Mouse (Mus musculus) CH12.LX (cell line): ENCODE measurements around the gene Gm49325. TPM values are rescaled to one million over a fixed set of nuclear protein-coding genes. Genes with fewer than 3 reads are reported as not detected.

Experiments
- DNase-seq: peaks from one replicate; pipeline ENCODE4 v3.0.0-alpha.2; 2013; ENCODE audit errors: extremely low read depth
- H3K27ac ChIP-seq: 2 replicates; pipeline ENCODE4 v1.5.1; 2012; ENCODE audit warnings: low read depth, mild to moderate bottlenecking, control low read depth, moderate library complexity; ENCODE audit not compliant: insufficient read depth
- H3K27me3 ChIP-seq: replicated peaks from 2 replicates; pipeline ENCODE3; 2012; ENCODE audit warnings: inconsistent platforms
- H3K36me3 ChIP-seq, 2 experiments: replicated peaks in 1 of 2; 2 replicates each; pipeline versions ENCODE3 to v1.6.1; 2012; ENCODE audit warnings: inconsistent platforms in 1 of 2, low read length in 1 of 2, mild to moderate bottlenecking in 1 of 2, mixed read lengths in 1 of 2, moderate library complexity in 1 of 2; ENCODE audit not compliant: control insufficient read depth in 1 of 2, insufficient read depth in 1 of 2
- H3K4me1 ChIP-seq, 2 experiments: 2 replicates each; pipeline ENCODE4 v1.6.1; 2012; ENCODE audit warnings: inconsistent platforms in 1 of 2, moderate library complexity in 1 of 2; ENCODE audit not compliant: insufficient read depth in 2 of 2, control insufficient read depth in 1 of 2
- H3K4me2 ChIP-seq: 2 replicates; pipeline ENCODE4 v1.6.1; 2012; ENCODE audit warnings: low read depth, mild to moderate bottlenecking, control low read depth; ENCODE audit not compliant: poor library complexity, insufficient read depth, severe bottlenecking
- H3K4me3 ChIP-seq, 3 experiments: fragments of 150-350 bp in 1 of 3; sonication (generic) in 1 of 3; replicated peaks in 1 of 3; 2 replicates each; pipeline versions ENCODE3 to v1.5.1; 2011 to 2012; ENCODE audit warnings: low read depth in 2 of 3, low read length in 2 of 3, mild to moderate bottlenecking in 2 of 3, moderate library complexity in 2 of 3, control low read depth in 1 of 3, improper control_type of control experiment in 1 of 3, inconsistent platforms in 1 of 3, mixed read lengths in 1 of 3; ENCODE audit not compliant: poor library complexity in 1 of 3
- H3K79me2 ChIP-seq: replicated peaks from 2 replicates; pipeline ENCODE4 v1.6.1; 2012; ENCODE audit warnings: mild to moderate bottlenecking, moderate library complexity; ENCODE audit not compliant: control insufficient read depth, poor library complexity, insufficient read depth, severe bottlenecking; ENCODE audit errors: extremely low read depth
- H3K9ac ChIP-seq: 2 replicates; pipeline ENCODE4 v1.6.1; 2012; ENCODE audit warnings: low read depth, mild to moderate bottlenecking, control low read depth, moderate library complexity; ENCODE audit not compliant: insufficient read depth
- H3K9me3 ChIP-seq: replicated peaks from 2 replicates; pipeline ENCODE3; 2012; ENCODE audit warnings: low read length, inconsistent platforms, mixed read lengths
- BHLHE40 ChIP-seq: IDR thresholded peaks from 2 replicates; pipeline ENCODE4 v1.6.1; 2011; ENCODE audit warnings: mild to moderate bottlenecking, low read depth, low read length, improper control_type of control experiment
- CHD1 ChIP-seq: IDR thresholded peaks from 2 replicates; pipeline ENCODE4 v1.6.1; 2012; ENCODE audit warnings: low read depth, low read length, improper control_type of control experiment, inconsistent platforms
- CHD2 ChIP-seq: IDR thresholded peaks from 2 replicates; pipeline ENCODE4 v1.6.1; 2011; ENCODE audit warnings: low read length, improper control_type of control experiment
- CTCF ChIP-seq, 2 experiments: IDR thresholded peaks in 1 of 2; conservative IDR thresholded peaks in 1 of 2; 2 replicates each; pipeline ENCODE4 v1.5.1; 2011 to 2012; ENCODE audit warnings: low read depth in 2 of 2, low read length in 2 of 2, improper control_type of control experiment in 1 of 2, inconsistent platforms in 1 of 2, mild to moderate bottlenecking in 1 of 2, moderate library complexity in 1 of 2
- E2F4 ChIP-seq: IDR thresholded peaks from 2 replicates; pipeline ENCODE4 v1.6.1; 2011; ENCODE audit warnings: low read depth, low read length, improper control_type of control experiment; ENCODE audit not compliant: insufficient replicate concordance
- ELF1 ChIP-seq: IDR thresholded peaks from 2 replicates; pipeline ENCODE4 v1.6.1; 2014; ENCODE audit warnings: low read depth, mild to moderate bottlenecking, inconsistent platforms, low read length, improper control_type of control experiment
- EP300 ChIP-seq: IDR thresholded peaks from 2 replicates; pipeline ENCODE4 v1.6.1; 2011; ENCODE audit warnings: low read length, improper control_type of control experiment
- ETS1 ChIP-seq: conservative IDR thresholded peaks from 2 replicates; pipeline ENCODE4 v1.6.1; 2012; ENCODE audit warnings: low read depth, mild to moderate bottlenecking, inconsistent platforms, low read length, improper control_type of control experiment, moderate library complexity
- GABPA ChIP-seq: IDR thresholded peaks from 2 replicates; pipeline ENCODE4 v1.6.1; 2012; ENCODE audit warnings: low read depth, low read length, improper control_type of control experiment, inconsistent platforms; ENCODE audit not compliant: insufficient replicate concordance
- HCFC1 ChIP-seq: IDR thresholded peaks from 2 replicates; pipeline ENCODE4 v1.6.1; 2012; ENCODE audit warnings: low read depth, mild to moderate bottlenecking, inconsistent platforms, low read length, improper control_type of control experiment
- IRF4 ChIP-seq: IDR thresholded peaks from 2 replicates; pipeline ENCODE4 v1.6.1; 2014; ENCODE audit warnings: low read depth, mild to moderate bottlenecking, inconsistent platforms, low read length, improper control_type of control experiment
- JUN ChIP-seq: IDR thresholded peaks from 2 replicates; pipeline ENCODE4 v1.6.1; 2011; ENCODE audit warnings: low read depth, mild to moderate bottlenecking, low read length, improper control_type of control experiment, moderate library complexity; ENCODE audit not compliant: insufficient read depth
- JUND ChIP-seq: conservative IDR thresholded peaks from 2 replicates; pipeline ENCODE4 v1.6.1; 2011; ENCODE audit warnings: low read depth, low read length, improper control_type of control experiment
- KAT2A ChIP-seq: IDR thresholded peaks from 2 replicates; pipeline ENCODE4 v1.6.1; 2012; ENCODE audit warnings: low read length, improper control_type of control experiment, inconsistent platforms; ENCODE audit not compliant: insufficient replicate concordance
- MAFK ChIP-seq: IDR thresholded peaks from 2 replicates; pipeline ENCODE4 v1.6.1; 2011; ENCODE audit warnings: low read length, improper control_type of control experiment; ENCODE audit not compliant: insufficient replicate concordance
- MAX ChIP-seq: IDR thresholded peaks from 2 replicates; pipeline ENCODE4 v1.6.1; 2011; ENCODE audit warnings: low read length, improper control_type of control experiment
- MAZ ChIP-seq: IDR thresholded peaks from 2 replicates; pipeline ENCODE4 v1.6.1; 2012; ENCODE audit warnings: low read depth, mild to moderate bottlenecking, inconsistent platforms, low read length, improper control_type of control experiment, moderate library complexity
- MEF2A ChIP-seq: IDR thresholded peaks from 2 replicates; pipeline ENCODE4 v1.6.1; 2014; ENCODE audit warnings: low read depth, mild to moderate bottlenecking, inconsistent platforms, low read length, improper control_type of control experiment, borderline replicate concordance
- MXI1 ChIP-seq: IDR thresholded peaks from 2 replicates; pipeline ENCODE4 v1.6.1; 2011; ENCODE audit warnings: mild to moderate bottlenecking, low read depth, low read length, improper control_type of control experiment
- MYC ChIP-seq: IDR thresholded peaks from 2 replicates; pipeline ENCODE4 v1.6.1; 2011; ENCODE audit warnings: low read depth, mild to moderate bottlenecking, improper control_type of control experiment, low read length
- NELFE ChIP-seq: IDR thresholded peaks from 2 replicates; pipeline ENCODE4 v1.6.1; 2011; ENCODE audit warnings: low read depth, low read length, improper control_type of control experiment
- NRF1 ChIP-seq: IDR thresholded peaks from 2 replicates; pipeline ENCODE4 v1.6.1; 2014; ENCODE audit warnings: low read depth, mild to moderate bottlenecking, inconsistent platforms, low read length, improper control_type of control experiment, moderate library complexity
- PAX5 ChIP-seq: IDR thresholded peaks from 2 replicates; pipeline ENCODE4 v1.6.1; 2012; ENCODE audit warnings: low read length, inconsistent platforms, mixed read lengths
- POLR2A ChIP-seq: IDR thresholded peaks from 2 replicates; pipeline ENCODE4 v1.6.1; 2011; ENCODE audit warnings: low read depth, mild to moderate bottlenecking, improper control_type of control experiment, low read length
- POLR2AphosphoS2 ChIP-seq: IDR thresholded peaks from 2 replicates; pipeline ENCODE4 v1.6.1; 2011; ENCODE audit warnings: low read depth, low read length, improper control_type of control experiment
- RAD21 ChIP-seq: IDR thresholded peaks from 2 replicates; pipeline ENCODE4 v1.6.1; 2011; ENCODE audit warnings: low read depth, mild to moderate bottlenecking, low read length, improper control_type of control experiment, moderate library complexity
- RCOR1 ChIP-seq: conservative IDR thresholded peaks from 2 replicates; pipeline ENCODE4 v1.6.1; 2012; ENCODE audit warnings: low read depth, mild to moderate bottlenecking, inconsistent platforms, low read length, improper control_type of control experiment
- SIN3A ChIP-seq: IDR thresholded peaks from 2 replicates; pipeline ENCODE4 v1.6.1; 2012; ENCODE audit warnings: low read length, improper control_type of control experiment, inconsistent platforms
- SMC3 ChIP-seq: IDR thresholded peaks from 2 replicates; pipeline ENCODE4 v1.6.1; 2011; ENCODE audit warnings: low read depth, low read length, improper control_type of control experiment
- TBP ChIP-seq: conservative IDR thresholded peaks from 2 replicates; pipeline ENCODE4 v1.6.1; 2011; ENCODE audit warnings: low read depth, low read length, improper control_type of control experiment
- TCF12 ChIP-seq: IDR thresholded peaks from 2 replicates; pipeline ENCODE4 v1.6.1; 2014; ENCODE audit warnings: low read depth, mild to moderate bottlenecking, inconsistent platforms, low read length, improper control_type of control experiment
- UBTF ChIP-seq: IDR thresholded peaks from 2 replicates; pipeline ENCODE4 v1.6.1; 2012; ENCODE audit warnings: low read depth, mild to moderate bottlenecking, inconsistent platforms, low read length, improper control_type of control experiment, moderate library complexity
- USF1 ChIP-seq: IDR thresholded peaks from 2 replicates; pipeline ENCODE4 v1.6.1; 2014; ENCODE audit warnings: low read depth, mild to moderate bottlenecking, inconsistent platforms, low read length, improper control_type of control experiment
- USF2 ChIP-seq: conservative IDR thresholded peaks from 2 replicates; pipeline ENCODE4 v1.6.1; 2011; ENCODE audit warnings: low read depth, low read length, improper control_type of control experiment
- ZC3H11A ChIP-seq: IDR thresholded peaks from 2 replicates; pipeline ENCODE4 v1.6.1; 2012; ENCODE audit warnings: low read depth, mild to moderate bottlenecking, inconsistent platforms, low read length, improper control_type of control experiment
- ZKSCAN1 ChIP-seq: IDR thresholded peaks from 2 replicates; pipeline ENCODE4 v1.6.1; 2012; ENCODE audit warnings: low read depth, inconsistent platforms, low read length, improper control_type of control experiment, borderline replicate concordance
- ZMIZ1 ChIP-seq: IDR thresholded peaks from 2 replicates; pipeline ENCODE4 v1.6.1; 2012; ENCODE audit warnings: low read depth, mild to moderate bottlenecking, inconsistent platforms, low read length, improper control_type of control experiment
- ZNF384 ChIP-seq: IDR thresholded peaks from 2 replicates; pipeline ENCODE4 v1.6.1; 2012; ENCODE audit warnings: low read depth, low read length, improper control_type of control experiment, inconsistent platforms
- dilution Hi-C: fragments of 300-500 bp; cut with MboI; formaldehyde crosslinking; loops from 2 replicates; pipeline ENCODE4 v1.14.3; 2020; ENCODE audit warnings: low sequenced_read_pairs; ENCODE audit not compliant: extremely low pct_unique_long_range_greater_than_20kb, extremely low pct_ligation_motif_present
- in situ Hi-C: fragments of 300-500 bp; cut with MboI; formaldehyde crosslinking; loops from 3 replicates; pipeline ENCODE4 v1.14.3; 2019; ENCODE audit warnings: low sequenced_read_pairs, low pct_ligation_motif_present, low pct_unique_long_range_greater_than_20kb, mixed read lengths
- polyA plus RNA-seq: library from polyadenylated mRNA; unstranded; fragments of >175 nt; gene quantifications from 2 replicates; pipeline ENCODE4 v1.2.1, GENCODE M21; 2012; ENCODE audit warnings: low read depth; ENCODE audit not compliant: insufficient read length
- total RNA-seq, 2 experiments: library from RNA; depleted of rRNA; stranded (reverse); fragments of 300-350 nt in 1 of 2; fragments of >200 nt in 1 of 2; gene quantifications; 2 replicates each; pipeline ENCODE4 v1.2.3; 2012 to 2014

The Gm49325 gene
- total and polyA plus RNA-seq, 3 experiments = 1.1 to 26.9 TPM; not detected in 1

- peaks cover 36 to 89% of the 10 kb centered on the region in 2 experiments for H3K36me3 ChIP-seq
- peaks cover 4% of the 10 kb centered on the region for H3K9me3 ChIP-seq
- dilution Hi-C loops (no loop called here), in situ Hi-C loops (no loop called here)
- H3K4me3 ChIP-seq = no peak overlapping the region
- no peak for TF ChIP-seq MAFK
- no peak for TF ChIP-seq CHD1
- TF ChIP-seq SIN3A = no peak
- no peak; the same call in 1 of the 2 replicates for TF ChIP-seq NELFE
- peak; percentile 63 for TF ChIP-seq MAX
- no peak for TF ChIP-seq BHLHE40
- no peak for TF ChIP-seq E2F4
- TF ChIP-seq MAZ = no peak
- no peak for TF ChIP-seq POLR2AphosphoS2
- TF ChIP-seq ZKSCAN1 = no peak
- no peak for TF ChIP-seq JUN
- TF ChIP-seq PAX5 = no peak
- TF ChIP-seq SMC3 = peak; percentile 58
- no peak for TF ChIP-seq HCFC1
- TF ChIP-seq USF2 = no peak
- TF ChIP-seq TBP = no peak
- no peak for TF ChIP-seq KAT2A
- no peak for TF ChIP-seq JUND
- no peak for TF ChIP-seq TCF12
- TF ChIP-seq RAD21 = peak; percentile 72
- TF ChIP-seq CTCF (conservative IDR thresholded peaks at IDR 0.05 in 1 of 2, IDR thresholded peaks at IDR 0.05 in 1 of 2; ENCODE audit: low read depth in 2 of 2, low read length in 2 of 2) = peak; percentile 74 to 97
- no peak for TF ChIP-seq GABPA
- TF ChIP-seq NRF1 = peak; percentile 78
- no peak for TF ChIP-seq POLR2A
- TF ChIP-seq UBTF = no peak
- TF ChIP-seq ZC3H11A = no peak
- 0 out of 2 replicates have a peak, but pooled peaks have one; percentile 39 for TF ChIP-seq ELF1
- TF ChIP-seq IRF4 = no peak
- no peak for TF ChIP-seq EP300
- TF ChIP-seq RCOR1 = no peak
- no peak for TF ChIP-seq ETS1
- TF ChIP-seq MXI1 = no peak
- no peak for TF ChIP-seq CHD2
- no peak for TF ChIP-seq ZNF384
- TF ChIP-seq ZMIZ1 = no peak
- no peak for TF ChIP-seq MYC
- TF ChIP-seq USF1 = no peak
- TF ChIP-seq MEF2A = no peak
- H3K79me2 ChIP-seq = no peaks in the 10 kb centered on the region
- H3K4me1 ChIP-seq = peaks cover 0 to 18% of the 10 kb centered on the region in 2 experiments; a peak in 1 of 4 replicates
- no peaks in the 10 kb centered on the region for H3K27me3 ChIP-seq
- H3K9ac ChIP-seq = no peak overlapping the region
- H3K27ac ChIP-seq = no peak overlapping the region
- no peak overlapping the region for H3K4me2 ChIP-seq
- peak; percentile 81 for DNase-seq
Observed at GRCm38 (mm10) chr10:77590812-77591211, 15.2 kb upstream of the Gm49325 start.
